Mouse (Mus musculus): ENCODE data around the gene Zfp74. TPM values are rescaled to one million over a fixed set of nuclear protein-coding genes. Genes with fewer than 3 reads are reported as not detected.

Zfp74 gene
- polyA plus RNA-seq, 1 experiment from 2014 or later = 1.8 TPM

GRCm38 (mm10) chr7:29905966-29906681 is 47.8 kb downstream of the Zfp74 start, which contains the start of gene Zfp27:
TSS of gene Zfp27 (minus strand) at chr7:29906572.
- ATAC-seq (peak; percentile 80), DNase-seq (peak; percentile 84)
- Histone ChIP-seq H3K9me3 (ENCODE audit: low read length) (no peaks in the 10 kb centered on the region), H3K4me3 (ENCODE audit: low read depth, low read length) (peak within 1 kb of the TSS; percentile 69), H3K9ac (replicated peaks) (peak within 1 kb of the TSS; percentile 62), H3K4me2 (ENCODE audit: low read depth, low read length) (peak within 1 kb of the TSS; percentile 89), H3K36me3 (replicated peaks; ENCODE audit: insufficient read depth, low read length) (peaks cover 8% of the 10 kb centered on the region; the same call in 1 of the 2 replicates), H3K27me3 (ENCODE audit: insufficient read depth, low read length) (no peaks in the 10 kb centered on the region), H3K27ac (ENCODE audit: low read depth) (peak within 1 kb of the TSS; percentile 92), H3K4me1 (ENCODE audit: insufficient read depth) (0 out of 2 replicates have a peak, but pooled peaks cover 3% of the 10 kb centered on the region)
- TF ChIP-seq CTCF (IDR thresholded peaks at IDR 0.05; ENCODE audit: low read depth) (no peak), EP300 (IDR thresholded peaks at IDR 0.05; ENCODE audit: low read depth) (peak; percentile 63; the same call in 1 of the 2 replicates)
- under 1% methylated on average over 22 of the region's 22 CpGs for WGBS (ENCODE audit: insufficient replicate concordance)

GRCm38 (mm10) chr7:29904101-29904500 is 49.8 kb downstream of the Zfp74 start:
- no peaks in the 10 kb centered on the region for H3K27me3 ChIP-seq (ENCODE audit: insufficient read depth, low read length)
- TF ChIP-seq EP300 (IDR thresholded peaks at IDR 0.05; ENCODE audit: low read depth) = no peak
- TF ChIP-seq CTCF (IDR thresholded peaks at IDR 0.05; ENCODE audit: low read depth) = no peak
- WGBS (ENCODE audit: insufficient replicate concordance) = 86% methylated on average over 4 of the region's 4 CpGs
- 0 out of 2 replicates have a peak, but pooled peaks cover 3% of the 10 kb centered on the region for H3K4me1 ChIP-seq (ENCODE audit: insufficient read depth)
- no peaks in the 10 kb centered on the region for H3K9me3 ChIP-seq (ENCODE audit: low read length)
- peaks cover 17% of the 10 kb centered on the region for H3K36me3 ChIP-seq (replicated peaks; ENCODE audit: insufficient read depth, low read length)
- no peak overlapping the region for H3K4me2 ChIP-seq (ENCODE audit: low read depth, low read length)
- H3K4me3 ChIP-seq (ENCODE audit: low read depth, low read length) = no peak overlapping the region
- DNase-seq (no peak), ATAC-seq (no peak)
- H3K9ac ChIP-seq (replicated peaks) = no peak overlapping the region
- no peak overlapping the region for H3K27ac ChIP-seq (ENCODE audit: low read depth)

DNA sequence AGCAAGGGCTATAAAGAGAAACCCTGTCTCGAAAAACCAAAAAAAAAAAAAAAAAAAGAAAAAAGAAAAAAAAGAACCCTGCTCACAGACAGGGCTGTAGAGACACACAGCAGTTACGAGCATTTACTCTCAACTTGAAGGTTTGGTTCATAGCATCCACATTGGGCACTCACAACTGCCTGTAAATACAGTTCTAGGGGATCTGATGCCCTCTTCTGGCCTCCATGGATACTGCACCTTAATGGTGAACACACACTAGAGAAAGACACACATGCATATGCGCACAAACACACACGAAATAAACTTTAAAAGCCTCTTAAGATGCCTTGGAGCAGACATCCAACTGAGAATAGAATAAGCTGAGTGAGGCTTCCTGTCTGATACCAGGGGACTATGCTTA is 55.5 kb downstream of the Zfp74 start:
- no peak overlapping the region for H3K9ac ChIP-seq (replicated peaks)
- no peaks in the 10 kb centered on the region for H3K4me1 ChIP-seq (ENCODE audit: insufficient read depth)
- ATAC-seq = no peak
- no peak overlapping the region for H3K4me2 ChIP-seq (ENCODE audit: low read depth, low read length)
- peaks cover 32% of the 10 kb centered on the region for H3K9me3 ChIP-seq (ENCODE audit: low read length)
- H3K27ac ChIP-seq (ENCODE audit: low read depth) = no peak overlapping the region
- H3K27me3 ChIP-seq (ENCODE audit: insufficient read depth, low read length) = no peaks in the 10 kb centered on the region
- TF ChIP-seq EP300 (IDR thresholded peaks at IDR 0.05; ENCODE audit: low read depth) (no peak), CTCF (IDR thresholded peaks at IDR 0.05; ENCODE audit: low read depth) (peak; percentile 17; the same call in 1 of the 2 replicates)
- no peak for DNase-seq
- peaks cover 58% of the 10 kb centered on the region for H3K36me3 ChIP-seq (replicated peaks; ENCODE audit: insufficient read depth, low read length)
- 85% methylated on average over 4 of the region's 4 CpGs for WGBS (ENCODE audit: insufficient replicate concordance)
- no peak overlapping the region for H3K4me3 ChIP-seq (ENCODE audit: low read depth, low read length)

GRCm38 (mm10) chr7:29892756-29893155 is 61.1 kb downstream of the Zfp74 start:
- no peak overlapping the region for H3K4me3 ChIP-seq (ENCODE audit: low read depth, low read length)
- no peak for DNase-seq
- peaks cover 38% of the 10 kb centered on the region for H3K36me3 ChIP-seq (replicated peaks; ENCODE audit: insufficient read depth, low read length)
- H3K27me3 ChIP-seq (ENCODE audit: insufficient read depth, low read length) = no peaks in the 10 kb centered on the region
- no peak overlapping the region for H3K27ac ChIP-seq (ENCODE audit: low read depth)
- H3K9me3 ChIP-seq (ENCODE audit: low read length) = peaks cover 37% of the 10 kb centered on the region
- H3K4me1 ChIP-seq (ENCODE audit: insufficient read depth) = no peaks in the 10 kb centered on the region
- WGBS (ENCODE audit: insufficient replicate concordance) = 95% methylated on average over 4 of the region's 4 CpGs
- H3K4me2 ChIP-seq (ENCODE audit: low read depth, low read length) = no peak overlapping the region
- no peak for TF ChIP-seq CTCF (IDR thresholded peaks at IDR 0.05; ENCODE audit: low read depth)
- TF ChIP-seq EP300 (IDR thresholded peaks at IDR 0.05; ENCODE audit: low read depth) = no peak
- H3K9ac ChIP-seq (replicated peaks) = no peak overlapping the region
- no peak for ATAC-seq

GRCm38 (mm10) chr7:29890501-29890900 is 63.4 kb downstream of the Zfp74 start:
- 85% methylated on average over 7 of the region's 7 CpGs for WGBS (ENCODE audit: insufficient replicate concordance)
- H3K36me3 ChIP-seq (replicated peaks; ENCODE audit: insufficient read depth, low read length) = peaks cover 23% of the 10 kb centered on the region
- H3K9me3 ChIP-seq (ENCODE audit: low read length) = peaks cover 40% of the 10 kb centered on the region
- no peak overlapping the region for H3K4me3 ChIP-seq (ENCODE audit: low read depth, low read length)
- ATAC-seq (no peak), DNase-seq (no peak)
- TF ChIP-seq EP300 (IDR thresholded peaks at IDR 0.05; ENCODE audit: low read depth) (no peak), CTCF (IDR thresholded peaks at IDR 0.05; ENCODE audit: low read depth) (no peak)
- no peaks in the 10 kb centered on the region for H3K4me1 ChIP-seq (ENCODE audit: insufficient read depth)
- no peaks in the 10 kb centered on the region for H3K27me3 ChIP-seq (ENCODE audit: insufficient read depth, low read length)
- no peak overlapping the region for H3K9ac ChIP-seq (replicated peaks)
- no peak overlapping the region for H3K27ac ChIP-seq (ENCODE audit: low read depth)
- no peak overlapping the region for H3K4me2 ChIP-seq (ENCODE audit: low read depth, low read length)

GRCm38 (mm10) chr7:29880916-29881315 is 73.0 kb downstream of the Zfp74 start:
- no peak for DNase-seq
- TF ChIP-seq EP300 (IDR thresholded peaks at IDR 0.05; ENCODE audit: low read depth) (no peak), CTCF (IDR thresholded peaks at IDR 0.05; ENCODE audit: low read depth) (no peak)
- ATAC-seq = no peak

More at GRCm38 (mm10) chr7:29880916-29881315, 73.0 kb downstream of the Zfp74 start:
- H3K9ac ChIP-seq (replicated peaks) = no peak overlapping the region
- H3K4me2 ChIP-seq (ENCODE audit: low read depth, low read length) = no peak overlapping the region
- no peaks in the 10 kb centered on the region for H3K27me3 ChIP-seq (ENCODE audit: insufficient read depth, low read length)
- no peaks in the 10 kb centered on the region for H3K36me3 ChIP-seq (replicated peaks; ENCODE audit: insufficient read depth, low read length)
- no peaks in the 10 kb centered on the region for H3K4me1 ChIP-seq (ENCODE audit: insufficient read depth)
- peaks cover 9% of the 10 kb centered on the region for H3K9me3 ChIP-seq (ENCODE audit: low read length)
- no peak overlapping the region for H3K27ac ChIP-seq (ENCODE audit: low read depth)
- whole genome bisulfite sequencing (ENCODE audit: insufficient replicate concordance) = 85% methylated on average over 7 of the region's 7 CpGs
- H3K4me3 ChIP-seq (ENCODE audit: low read depth, low read length) = no peak overlapping the region

Small RNA genes within 50 kb of the gene (microRNA-seq; reads per million reads assigned to microRNA genes)
- gene Mir7668 = not detected

Other genes starting within 250 kb of the Zfp74 start
- gene Catsperg2, start 227.1 kb downstream of the Zfp74 start, polyA plus RNA-seq (2015; fragmentation: Nextera tagmentation; extraction: Ambion mirVana) = not detected in 2 replicates
- gene Zfp84, start 185.5 kb downstream of the Zfp74 start, polyA plus RNA-seq (2015; fragmentation: Nextera tagmentation; extraction: Ambion mirVana) = 2.5 and 3.3 TPM in 2 replicates
- 0.92 and 0.99 TPM in 2 replicates for gene Zfp30, start 170.1 kb downstream of the Zfp74 start, polyA plus RNA-seq (2015; fragmentation: Nextera tagmentation; extraction: Ambion mirVana)
- gene Zfp790, start 138.0 kb downstream of the Zfp74 start, polyA plus RNA-seq (2015; fragmentation: Nextera tagmentation; extraction: Ambion mirVana) = 2.2 and 2.5 TPM in 2 replicates
- gene Zfp940, start 100.4 kb downstream of the Zfp74 start, polyA plus RNA-seq (2015; fragmentation: Nextera tagmentation; extraction: Ambion mirVana) = 0.39 and 0.42 TPM in 2 replicates
- 0.59 and 0.87 TPM in 2 replicates for gene Zfp420, start 94.1 kb downstream of the Zfp74 start, polyA plus RNA-seq (2015; fragmentation: Nextera tagmentation; extraction: Ambion mirVana)
- gene Zfp27, start 47.5 kb downstream of the Zfp74 start, polyA plus RNA-seq (2015; fragmentation: Nextera tagmentation; extraction: Ambion mirVana) = 1.5 TPM in 2 replicates
- 0.59 and 0.60 TPM in 2 replicates for gene Zfp383, start 45.9 kb downstream of the Zfp74 start, polyA plus RNA-seq (2015; fragmentation: Nextera tagmentation; extraction: Ambion mirVana)
- 5.5 and 6.4 TPM in 2 replicates for gene Zfp568, start 29.9 kb upstream of the Zfp74 start, polyA plus RNA-seq (2015; fragmentation: Nextera tagmentation; extraction: Ambion mirVana)
- 0.31 and 0.36 TPM in 2 replicates for gene Zfp14, start 97.3 kb upstream of the Zfp74 start, polyA plus RNA-seq (2015; fragmentation: Nextera tagmentation; extraction: Ambion mirVana)
- 0.54 and 0.68 TPM in 2 replicates for gene Zfp82, start 118.8 kb upstream of the Zfp74 start, polyA plus RNA-seq (2015; fragmentation: Nextera tagmentation; extraction: Ambion mirVana)
- not detected in 2 replicates for gene Gm26920, start 136.3 kb upstream of the Zfp74 start, polyA plus RNA-seq (2015; fragmentation: Nextera tagmentation; extraction: Ambion mirVana)
- gene Zfp566, start 136.4 kb upstream of the Zfp74 start, polyA plus RNA-seq (2015; fragmentation: Nextera tagmentation; extraction: Ambion mirVana) = 1.2 and 1.7 TPM in 2 replicates
- gene Zfp260, start 140.7 kb upstream of the Zfp74 start, polyA plus RNA-seq (2015; fragmentation: Nextera tagmentation; extraction: Ambion mirVana) = 10.1 and 10.7 TPM in 2 replicates
- 0.54 and 0.75 TPM in 2 replicates for gene Zfp382, start 167.9 kb upstream of the Zfp74 start, polyA plus RNA-seq (2015; fragmentation: Nextera tagmentation; extraction: Ambion mirVana)
- 2.1 and 3.1 TPM in 2 replicates for gene Zfp146, start 215.7 kb upstream of the Zfp74 start, polyA plus RNA-seq (2015; fragmentation: Nextera tagmentation; extraction: Ambion mirVana)
- gene Cox7a1, start 230.1 kb upstream of the Zfp74 start, polyA plus RNA-seq (2015; fragmentation: Nextera tagmentation; extraction: Ambion mirVana) = 7.0 and 15.1 TPM in 2 replicates
- 30.2 and 30.6 TPM in 2 replicates for gene Capns1, start 244.7 kb upstream of the Zfp74 start, polyA plus RNA-seq (2015; fragmentation: Nextera tagmentation; extraction: Ambion mirVana)

Measured in liver, postnatal 0 days (tissue).